Mouse (Mus musculus): ENCODE measurements around the gene Tlcd1. TPM values are rescaled to one million over a fixed set of nuclear protein-coding genes. Genes with fewer than 3 reads are reported as not detected.

Tlcd1 gene
- polyA plus RNA-seq, 1 experiment from 2014 or later, result 19.3 TPM

- H3K36me3 ChIP-seq, result no peaks in the 10 kb centered on the region
- no peak for ATAC-seq (ENCODE audit: low FRiP score)
- 60% methylated on average over 19 of the region's 19 CpGs for WGBS
Measured at GRCm38 (mm10) chr11:78168541-78169468, 7.7 kb upstream of the Tlcd1 start.

GRCm38 (mm10) chr11:78170306-78170705 lies 6.2 kb upstream of the Tlcd1 start:
- no peak for ATAC-seq (ENCODE audit: low FRiP score)
- H3K9ac ChIP-seq (replicated peaks), result no peak overlapping the region
- H3K4me2 ChIP-seq, result no peak overlapping the region
- no peak overlapping the region for H3K27ac ChIP-seq (replicated peaks)
- peaks cover 10% of the 10 kb centered on the region for H3K4me1 ChIP-seq
- H3K4me3 ChIP-seq (replicated peaks), result no peak overlapping the region
- WGBS, result 94% methylated on average over 15 of the region's 15 CpGs
- no peaks in the 10 kb centered on the region for H3K36me3 ChIP-seq
- H3K27me3 ChIP-seq (replicated peaks), result no peaks in the 10 kb centered on the region
- no peaks in the 10 kb centered on the region for H3K9me3 ChIP-seq (replicated peaks)

More at GRCm38 (mm10) chr11:78168541-78169468, 7.7 kb upstream of the Tlcd1 start:
- Histone ChIP-seq H3K27ac (replicated peaks) (no peak overlapping the region), H3K27me3 (replicated peaks) (no peaks in the 10 kb centered on the region), H3K4me1 (peaks cover 12% of the 10 kb centered on the region), H3K4me2 (no peak overlapping the region), H3K4me3 (replicated peaks) (no peak overlapping the region), H3K9me3 (replicated peaks) (no peaks in the 10 kb centered on the region), H3K9ac (replicated peaks) (no peak overlapping the region)

GRCm38 (mm10) chr11:78171328-78171727 lies 5.2 kb upstream of the Tlcd1 start:
- no peak overlapping the region for H3K4me3 ChIP-seq (replicated peaks)
- no peaks in the 10 kb centered on the region for H3K9me3 ChIP-seq (replicated peaks)
- H3K27me3 ChIP-seq (replicated peaks), result no peaks in the 10 kb centered on the region
- no peaks in the 10 kb centered on the region for H3K36me3 ChIP-seq
- no peak overlapping the region for H3K27ac ChIP-seq (replicated peaks)
- ATAC-seq (ENCODE audit: low FRiP score), result no peak
- 71% methylated on average over 4 of the region's 4 CpGs for WGBS
- no peak overlapping the region for H3K9ac ChIP-seq (replicated peaks)
- H3K4me1 ChIP-seq, result peaks cover 8% of the 10 kb centered on the region
- no peak overlapping the region for H3K4me2 ChIP-seq

GRCm38 (mm10) chr11:78172034-78172747 lies 4.3 kb upstream of the Tlcd1 start:
- Histone ChIP-seq H3K4me1 (peaks cover 15% of the 10 kb centered on the region), H3K9me3 (replicated peaks) (no peaks in the 10 kb centered on the region), H3K36me3 (no peaks in the 10 kb centered on the region), H3K27me3 (replicated peaks) (no peaks in the 10 kb centered on the region), H3K9ac (replicated peaks) (no peak overlapping the region), H3K27ac (replicated peaks) (no peak overlapping the region), H3K4me3 (replicated peaks) (no peak overlapping the region), H3K4me2 (no peak overlapping the region)
- no peak for ATAC-seq (ENCODE audit: low FRiP score)
- WGBS, result 86% methylated on average over 16 of the region's 16 CpGs

GRCm38 (mm10) chr11:78172748-78173383 lies 3.6 kb upstream of the Tlcd1 start:
- no peak overlapping the region for H3K4me3 ChIP-seq (replicated peaks)
- no peak overlapping the region for H3K27ac ChIP-seq (replicated peaks)
- 89% methylated on average over 19 of the region's 19 CpGs for WGBS
- H3K36me3 ChIP-seq, result no peaks in the 10 kb centered on the region
- peaks cover 22% of the 10 kb centered on the region for H3K4me1 ChIP-seq
- no peaks in the 10 kb centered on the region for H3K27me3 ChIP-seq (replicated peaks)
- no peak overlapping the region for H3K9ac ChIP-seq (replicated peaks)
- H3K9me3 ChIP-seq (replicated peaks), result no peaks in the 10 kb centered on the region
- no peak for ATAC-seq (ENCODE audit: low FRiP score)
- no peak overlapping the region for H3K4me2 ChIP-seq

- Histone ChIP-seq H3K9me3 (replicated peaks) (no peaks in the 10 kb centered on the region), H3K27ac (replicated peaks) (no peak overlapping the region), H3K27me3 (replicated peaks) (no peaks in the 10 kb centered on the region), H3K36me3 (peaks cover 4% of the 10 kb centered on the region; the same call in 1 of the 2 replicates), H3K4me1 (peaks cover 38% of the 10 kb centered on the region), H3K9ac (replicated peaks) (no peak overlapping the region), H3K4me2 (no peak overlapping the region), H3K4me3 (replicated peaks) (no peak overlapping the region)
- WGBS, result 92% methylated on average over 3 of the region's 3 CpGs
- no peak for ATAC-seq (ENCODE audit: low FRiP score)
Measured at GRCm38 (mm10) chr11:78174506-78174905, 2.0 kb upstream of the Tlcd1 start.

GRCm38 (mm10) chr11:78175771-78176401 lies 625 bp upstream of the Tlcd1 start:
- peak overlapping the region; percentile 62 for H3K4me3 ChIP-seq (replicated peaks)
- peak overlapping the region; percentile 81 for H3K27ac ChIP-seq (replicated peaks)
- no peak for ATAC-seq (ENCODE audit: low FRiP score)
- H3K9ac ChIP-seq (replicated peaks), result peak overlapping the region; percentile 45; the same call in 1 of the 2 replicates
- 4% methylated on average over 9 of the region's 10 CpGs for WGBS
- peak overlapping the region; percentile 79 for H3K4me2 ChIP-seq
- peaks cover 17% of the 10 kb centered on the region for H3K36me3 ChIP-seq
- H3K4me1 ChIP-seq, result peaks cover 52% of the 10 kb centered on the region
- no peaks in the 10 kb centered on the region for H3K9me3 ChIP-seq (replicated peaks)
- H3K27me3 ChIP-seq (replicated peaks), result no peaks in the 10 kb centered on the region

- Histone ChIP-seq H3K4me2 (peak overlapping the region; percentile 79), H3K4me3 (replicated peaks) (peak overlapping the region; percentile 62), H3K4me1 (peaks cover 61% of the 10 kb centered on the region), H3K9me3 (replicated peaks) (no peaks in the 10 kb centered on the region), H3K27ac (replicated peaks) (peak overlapping the region; percentile 81), H3K27me3 (replicated peaks) (no peaks in the 10 kb centered on the region), H3K36me3 (peaks cover 24% of the 10 kb centered on the region), H3K9ac (replicated peaks) (peak overlapping the region; percentile 45)
- ATAC-seq (ENCODE audit: low FRiP score), result no peak
- under 1% methylated on average over 23 of the region's 23 CpGs for WGBS
Measured at GRCm38 (mm10) chr11:78176905-78177331, 407 bp downstream of the Tlcd1 start.

- peak overlapping the region; percentile 62 for H3K4me3 ChIP-seq (replicated peaks)
- 3% methylated on average over 10 of the region's 10 CpGs for WGBS
- H3K9ac ChIP-seq (replicated peaks), result peak overlapping the region; percentile 53
- no peaks in the 10 kb centered on the region for H3K27me3 ChIP-seq (replicated peaks)
- no peak for ATAC-seq (ENCODE audit: low FRiP score)
- no peaks in the 10 kb centered on the region for H3K9me3 ChIP-seq (replicated peaks)
- H3K4me1 ChIP-seq, result peaks cover 67% of the 10 kb centered on the region
- H3K27ac ChIP-seq (replicated peaks), result peak overlapping the region; percentile 90
- H3K4me2 ChIP-seq, result peak overlapping the region; percentile 79
- peaks cover 24% of the 10 kb centered on the region for H3K36me3 ChIP-seq
Measured at GRCm38 (mm10) chr11:78177437-78177836, 926 bp downstream of the Tlcd1 start.

- WGBS, result under 1% methylated on average over 75 of the region's 84 CpGs
- H3K27me3 ChIP-seq (replicated peaks), result no peaks in the 10 kb centered on the region
- peak overlapping the region; percentile 53 for H3K9ac ChIP-seq (replicated peaks)
- H3K36me3 ChIP-seq, result peaks cover 24% of the 10 kb centered on the region
- H3K9me3 ChIP-seq (replicated peaks), result no peaks in the 10 kb centered on the region
- peaks cover 68% of the 10 kb centered on the region for H3K4me1 ChIP-seq
- H3K4me3 ChIP-seq (replicated peaks), result peak overlapping the region; percentile 62
- peak; percentile 82 for ATAC-seq (ENCODE audit: low FRiP score)
- peak overlapping the region; percentile 79 for H3K4me2 ChIP-seq
- peak overlapping the region; percentile 90 for H3K27ac ChIP-seq (replicated peaks)
Measured at GRCm38 (mm10) chr11:78177903-78178858, 1.7 kb downstream of the Tlcd1 start.
